Mouse (Mus musculus) cerebellum, postnatal 36 days (tissue): ENCODE measurements at regions not wholly inside any gene's neighbourhood (a gene's known extent, or its start where the extent isn't known, plus 50 kb on each side); places are given as distances from the start of the nearest gene placed in this dataset.

Experiments
- DNase-seq, 2 experiments: peaks; one replicate each; pipeline ENCODE4 v3.0.0; 2021 to 2022; ENCODE audit warnings: mixed read lengths in 2 of 2

- no peak for DNase-seq
These were observed 85.8 kb upstream of the Nckap5 start for GRCm38 (mm10) chr1:126916369-126916768.

GRCm38 (mm10) chr1:126911277-126912060, 80.9 kb upstream of the Nckap5 start:
- no peak for DNase-seq

GRCm38 (mm10) chr1:126907417-126907816, 76.8 kb upstream of the Nckap5 start:
- DNase-seq = no peak

- DNase-seq = no peak
These were observed 67.9 kb upstream of the Nckap5 start for GRCm38 (mm10) chr1:126898484-126898883.

GRCm38 (mm10) chr1:126896895-126897294, 66.3 kb upstream of the Nckap5 start:
- no peak for DNase-seq

- DNase-seq = no peak
These were observed 50.2 kb upstream of the Nckap5 start for GRCm38 (mm10) chr1:126880801-126881200.
